Mouse (Mus musculus) T-helper 1 cell (primary cell): Measurements from ENCODE around the gene B4galt1.
"Not testable (repeated sequence)": the region's sequence is repeated elsewhere in the genome, so short reads cannot be mapped to it uniquely, and the experiment has no call there.

Experiments used
- in situ Hi-C: fragments of 300-600 bp; cut with MboI, MseI; formaldehyde crosslinking; loops from one replicate; pipeline ENCODE4 v1.15.1; 2025; ENCODE audit warnings: high pct_unique_total_duplicates

B4galt1 gene

GRCm38 (mm10) chr4:40820024-40820423, 33.8 kb downstream of the B4galt1 start:
- in situ Hi-C loops, result no loop called here

DNA sequence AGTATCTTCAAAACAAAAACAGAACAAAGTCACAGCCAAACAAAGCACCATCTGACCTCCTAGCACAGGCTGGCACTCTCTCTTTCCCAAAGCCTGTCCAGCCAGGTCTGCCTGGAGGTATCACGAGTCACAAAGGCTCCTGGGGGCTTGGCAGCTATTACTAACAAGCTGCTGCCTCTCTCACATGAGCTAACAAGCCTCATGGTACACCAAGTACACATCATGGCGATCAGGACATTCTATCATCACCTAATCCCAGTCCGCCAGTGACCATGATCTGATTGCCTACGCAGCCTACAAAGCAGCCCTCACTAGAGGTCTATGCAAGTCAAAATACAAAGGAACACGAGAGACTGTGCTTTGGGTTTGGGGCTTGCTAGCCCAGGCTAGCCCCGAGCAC, 34.7 kb downstream of the B4galt1 start:
- in situ Hi-C loops, result no loop called here

- in situ Hi-C loops, result no loop called here
Observed at GRCm38 (mm10) chr4:40818421-40818820, 35.4 kb downstream of the B4galt1 start.

DNA sequence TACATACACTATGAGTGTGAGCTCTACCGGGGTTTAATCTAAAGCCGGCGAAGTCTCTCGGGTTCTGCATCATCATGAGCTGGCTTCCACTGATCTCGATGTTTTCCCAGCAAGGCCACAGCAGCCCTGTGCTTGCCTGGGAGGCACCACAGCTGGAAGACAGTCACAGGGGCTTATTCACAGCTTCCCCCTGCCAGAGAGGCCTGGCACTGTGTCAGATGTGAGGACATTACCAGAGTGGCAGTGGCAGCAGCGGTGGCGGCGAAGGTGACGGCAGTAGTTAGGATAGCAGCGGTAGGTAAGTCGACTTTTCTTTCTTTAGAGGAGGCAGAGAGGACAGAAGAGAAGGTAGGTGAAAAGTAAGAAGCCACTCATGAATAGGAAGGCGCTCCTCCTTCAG, 35.9 kb downstream of the B4galt1 start:
- in situ Hi-C loops, result no loop called here

- in situ Hi-C loops, result no loop called here
Observed at GRCm38 (mm10) chr4:40815775-40816372, 37.9 kb downstream of the B4galt1 start.

DNA sequence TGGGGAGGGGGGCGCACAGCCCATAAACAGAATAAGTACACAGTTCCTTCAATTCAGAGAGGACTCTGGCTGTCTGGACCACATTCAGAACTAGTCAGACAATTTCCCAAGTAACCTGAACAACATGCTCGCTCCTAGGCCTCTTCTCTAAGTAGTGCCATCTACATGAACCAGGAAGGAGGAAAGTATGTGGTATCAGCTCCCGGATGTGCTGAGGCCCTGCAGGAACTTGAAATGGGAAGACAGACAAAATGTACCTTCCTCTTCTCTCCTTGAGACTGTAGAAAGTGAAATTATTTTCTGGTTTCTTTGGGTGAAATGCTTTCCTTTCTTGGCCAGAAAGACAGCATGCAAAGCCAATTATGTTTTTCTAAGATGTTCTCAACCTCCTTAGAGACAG, 38.7 kb downstream of the B4galt1 start:
- in situ Hi-C loops, result no loop called here

GRCm38 (mm10) chr4:40814359-40814758, 39.4 kb downstream of the B4galt1 start:
- in situ Hi-C loops, result no loop called here

- in situ Hi-C loops, result no loop called here
Observed at GRCm38 (mm10) chr4:40812891-40813290, 40.9 kb downstream of the B4galt1 start.

DNA sequence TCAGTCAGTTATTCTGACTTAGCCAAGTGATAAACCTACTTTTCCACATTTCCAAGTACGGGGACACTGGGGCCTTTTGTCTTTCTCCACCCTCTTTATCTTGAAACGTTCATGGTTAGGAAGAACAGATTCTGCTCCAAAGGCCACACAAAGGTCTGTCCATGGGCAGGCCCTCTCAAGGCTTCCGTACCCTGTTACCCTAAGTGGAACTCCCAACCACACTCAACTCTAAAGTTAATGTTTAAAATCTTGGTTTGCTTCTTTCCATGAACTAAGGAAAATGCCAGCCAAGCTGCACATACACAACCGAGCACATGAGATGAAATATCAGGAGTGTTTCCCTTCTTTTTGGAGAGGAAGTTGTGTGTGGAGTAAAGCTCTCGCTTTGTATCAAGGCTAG, 43.3 kb downstream of the B4galt1 start:
- in situ Hi-C loops, result no loop called here

DNA sequence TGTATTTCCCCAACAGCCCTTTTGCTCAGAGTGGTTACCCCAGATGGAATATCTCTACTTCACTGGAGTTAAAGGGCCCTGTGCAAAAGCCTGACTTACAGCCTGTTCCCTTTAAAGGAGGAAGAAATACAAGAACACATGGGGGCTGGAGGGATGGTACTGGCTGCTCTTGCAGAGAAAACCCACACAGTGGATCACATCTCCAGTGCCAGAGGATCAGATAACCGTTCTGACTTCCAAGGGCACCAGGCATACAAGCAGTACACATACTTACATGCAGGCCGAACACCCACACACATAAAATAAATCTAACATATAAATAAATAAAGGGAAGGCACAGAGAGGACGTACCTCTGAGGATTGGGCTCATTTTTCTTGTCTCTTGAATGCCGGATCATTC, 46.4 kb downstream of the B4galt1 start:
- in situ Hi-C loops, result no loop called here

- in situ Hi-C loops, result no loop called here
Observed at GRCm38 (mm10) chr4:40805401-40805800, 48.4 kb downstream of the B4galt1 start.

DNA sequence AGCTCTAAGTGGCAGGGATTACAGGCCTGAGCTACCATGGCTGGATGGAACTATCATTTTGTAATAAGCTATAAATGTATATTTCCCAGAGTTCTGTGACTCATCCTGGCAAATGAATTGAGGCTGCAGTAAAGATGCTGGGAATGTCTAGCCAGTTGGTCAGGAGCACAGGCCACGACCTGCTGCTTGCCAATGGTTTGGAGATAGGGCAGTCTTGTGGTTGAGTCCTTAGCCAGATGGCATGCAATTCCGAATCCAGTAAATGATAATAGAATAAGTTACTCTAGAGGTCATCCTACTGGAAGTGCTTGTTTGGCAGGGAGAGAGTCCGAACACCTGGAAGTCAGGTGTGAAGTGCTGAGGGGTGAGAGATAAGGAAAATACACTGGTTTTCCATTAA, 51.0 kb downstream of the B4galt1 start:
- in situ Hi-C loops, result no loop called here

DNA sequence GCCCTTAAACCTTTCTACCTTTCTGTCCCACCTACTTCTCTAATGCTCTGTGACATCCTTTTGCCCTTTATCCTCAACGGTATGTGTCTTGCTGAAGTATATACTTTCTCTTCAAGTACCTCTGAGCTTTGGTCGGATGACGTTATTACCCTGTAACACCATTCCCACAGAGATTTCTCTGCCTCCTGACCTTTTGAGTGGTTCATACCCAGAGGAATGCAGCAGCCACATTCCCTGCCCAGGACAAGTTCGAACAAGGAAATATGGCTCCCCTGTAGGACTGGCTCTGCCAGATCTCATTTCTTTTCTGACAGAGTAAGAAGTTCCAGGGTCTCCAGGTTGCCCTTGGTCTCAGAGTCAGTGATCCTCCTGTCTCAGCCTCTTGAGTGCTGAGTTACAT, 51.9 kb downstream of the B4galt1 start:
- in situ Hi-C loops, result no loop called here

DNA sequence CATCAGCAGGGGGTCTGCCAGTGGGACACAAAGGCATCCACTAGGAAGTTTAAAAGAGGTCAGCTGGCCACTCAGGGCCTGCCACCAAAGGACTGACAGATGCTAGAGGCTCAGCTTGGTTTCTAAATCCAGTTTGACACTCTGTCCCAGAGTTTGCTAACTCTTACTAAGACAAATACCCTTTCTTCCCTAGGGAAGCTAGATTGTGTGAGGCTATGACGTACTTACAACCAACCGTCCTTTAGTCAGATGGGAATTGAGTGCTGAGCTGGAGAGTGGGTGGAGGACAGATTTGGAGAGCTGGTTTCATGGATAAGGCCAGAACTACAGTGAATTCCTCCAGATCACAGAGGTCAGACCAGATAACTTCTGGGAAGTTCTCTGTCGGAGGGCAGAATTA, 52.9 kb downstream of the B4galt1 start:
- in situ Hi-C loops, result no loop called here

DNA sequence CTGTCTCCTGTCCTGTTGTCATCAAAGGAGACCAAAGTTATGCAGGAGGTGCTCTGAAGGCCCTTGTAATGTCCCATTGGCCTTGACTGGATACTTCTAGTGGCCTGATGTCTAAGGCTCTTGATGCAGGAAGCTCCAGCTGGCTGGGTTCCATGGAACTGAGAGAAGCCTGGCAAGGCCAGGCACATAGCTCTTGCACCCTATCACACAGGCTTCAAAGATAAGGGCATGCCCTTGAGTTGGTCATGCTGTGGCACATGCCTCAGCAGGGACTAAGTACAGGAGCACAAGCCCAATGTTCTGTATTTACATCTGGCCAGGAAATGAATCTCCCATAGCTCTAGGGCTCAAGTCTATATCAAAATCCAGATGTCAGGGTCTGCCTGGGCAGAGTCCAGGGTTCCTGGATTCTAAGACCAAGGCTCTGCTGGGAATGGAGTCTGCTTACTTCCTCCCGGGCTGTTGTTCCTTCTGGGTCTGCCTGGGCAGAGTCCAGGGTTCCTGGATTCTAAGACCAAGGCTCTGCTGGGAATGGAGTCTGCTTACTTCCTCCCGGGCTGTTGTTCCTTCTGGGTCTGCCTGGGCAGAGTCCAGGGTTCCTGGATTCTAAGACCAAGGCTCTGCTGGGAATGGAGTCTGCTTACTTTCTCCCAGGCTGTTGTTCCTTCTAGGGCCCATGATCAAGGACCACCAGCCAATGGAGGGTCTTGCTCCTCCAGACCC, 54.8 kb downstream of the B4galt1 start:
- in situ Hi-C loops, result not testable (repeated sequence)

- in situ Hi-C loops, result no loop called here
Observed at GRCm38 (mm10) chr4:40795761-40796160, 58.0 kb downstream of the B4galt1 start.

GRCm38 (mm10) chr4:40794320-40794719, 59.5 kb downstream of the B4galt1 start:
- in situ Hi-C loops, result no loop called here

DNA sequence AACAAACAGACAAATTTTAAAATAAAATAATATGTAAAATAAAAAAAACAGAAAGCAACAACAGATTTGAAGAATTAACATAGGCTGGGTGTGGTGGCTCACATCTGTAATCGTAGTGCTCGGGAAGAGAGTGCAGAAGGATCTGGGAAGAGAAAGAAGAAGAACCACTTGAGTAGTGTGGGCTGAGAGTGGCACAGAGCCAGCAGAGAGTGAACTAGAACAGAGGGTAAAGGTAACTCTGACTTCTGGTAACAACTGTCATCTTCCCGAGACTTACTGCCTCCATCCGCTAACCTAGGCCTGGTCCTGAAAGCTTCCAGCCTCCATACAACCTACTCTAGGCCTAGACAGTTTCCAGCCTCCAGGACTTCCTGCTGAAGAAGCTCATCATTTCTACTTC, 62.6 kb downstream of the B4galt1 start:
- in situ Hi-C loops, result no loop called here

GRCm38 (mm10) chr4:40786578-40786977, 67.2 kb downstream of the B4galt1 start:
- in situ Hi-C loops, result no loop called here

GRCm38 (mm10) chr4:40785620-40786166, 68.1 kb downstream of the B4galt1 start:
- in situ Hi-C loops, result no loop called here

DNA sequence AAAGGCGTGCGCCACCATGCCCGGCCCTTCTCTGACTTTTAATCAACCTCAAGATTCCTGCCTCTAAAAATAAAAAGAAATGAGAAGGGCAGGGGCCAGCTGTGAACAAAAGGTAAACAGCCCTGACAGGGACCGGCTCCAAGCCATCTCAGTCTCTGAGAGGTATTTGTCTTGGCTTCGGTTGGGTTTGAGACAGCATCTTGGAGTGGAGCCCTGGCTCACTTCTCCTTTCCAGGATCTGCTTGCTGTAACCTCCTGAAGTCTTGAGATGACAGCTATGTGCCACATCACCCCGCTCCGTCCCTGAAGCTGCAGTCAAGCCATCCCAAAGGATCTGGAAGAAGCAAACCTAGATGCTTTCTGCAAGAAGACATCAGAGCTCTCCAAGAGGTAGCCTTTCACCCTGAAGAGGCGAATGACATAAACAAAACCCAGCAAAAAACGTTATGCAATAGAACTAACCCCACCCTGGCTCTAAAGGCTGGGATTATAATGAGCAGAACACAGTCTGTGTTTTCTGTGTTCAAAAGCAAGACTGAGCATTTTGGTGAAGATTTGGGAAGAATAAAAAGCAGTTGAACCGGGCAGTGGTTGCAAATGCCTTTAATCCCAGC, 69.1 kb downstream of the B4galt1 start:
- in situ Hi-C loops, result loop anchor here (5.0 kb wide), 1 partner anchor 53 kb away; no protein-coding TSS in a partner anchor

GRCm38 (mm10) chr4:40783049-40783448, 70.8 kb downstream of the B4galt1 start:
- in situ Hi-C loops, result loop anchor here (5.0 kb wide), 1 partner anchor 54 kb away; no protein-coding TSS in a partner anchor
